Mouse (Mus musculus): ENCODE results near the gene Draxin. TPM values are rescaled to one million over a fixed set of nuclear protein-coding genes. Genes with fewer than 3 reads are reported as not detected.

Draxin gene
- total and polyA plus RNA-seq, 3 experiments, result 0.29 to 0.41 TPM; not detected in 1

- Histone ChIP-seq H3K9ac (ENCODE audit: low read depth, low read length) (no peak overlapping the region), H3K27ac (no peak overlapping the region), H3K4me3 (no peak overlapping the region), H3K79me2 (replicated peaks; ENCODE audit: control insufficient read depth, insufficient read depth, low read length) (no peaks in the 10 kb centered on the region), H3K36me3 (ENCODE audit: control insufficient read depth, insufficient read depth, low read length) (no peaks in the 10 kb centered on the region), H3K27me3 (ENCODE audit: control insufficient read depth, insufficient read depth, low read length) (no peaks in the 10 kb centered on the region), H3K4me1 (ENCODE audit: control insufficient read depth, insufficient read depth, low read length) (no peaks in the 10 kb centered on the region)
- intact Hi-C loops (cut with DNase I), result no loop called here
- WGBS, result 30% methylated on average over 7 of the region's 7 CpGs
- no peak for DNase-seq
- TF ChIP-seq POLR2A (IDR thresholded peaks at IDR 0.05; ENCODE audit: insufficient read depth, low read depth, low read length) (no peak), EP300 (IDR thresholded peaks at IDR 0.05; ENCODE audit: insufficient read depth, low read depth, low read length) (no peak), CTCF (IDR thresholded peaks at IDR 0.05) (no peak)
Observed at GRCm38 (mm10) chr4:148108565-148109100, 21.9 kb downstream of the Draxin start.

- no peaks in the 10 kb centered on the region for H3K36me3 ChIP-seq (ENCODE audit: control insufficient read depth, insufficient read depth, low read length)
- TF ChIP-seq POLR2A (IDR thresholded peaks at IDR 0.05; ENCODE audit: insufficient read depth, low read depth, low read length), result no peak
- TF ChIP-seq CTCF (IDR thresholded peaks at IDR 0.05), result no peak
- no peak for TF ChIP-seq EP300 (IDR thresholded peaks at IDR 0.05; ENCODE audit: insufficient read depth, low read depth, low read length)
- intact Hi-C loops (cut with DNase I), result no loop called here
- DNase-seq, result no peak
- H3K79me2 ChIP-seq (replicated peaks; ENCODE audit: control insufficient read depth, insufficient read depth, low read length), result no peaks in the 10 kb centered on the region
- H3K9ac ChIP-seq (ENCODE audit: low read depth, low read length), result no peak overlapping the region
- no peaks in the 10 kb centered on the region for H3K4me1 ChIP-seq (ENCODE audit: control insufficient read depth, insufficient read depth, low read length)
- no peaks in the 10 kb centered on the region for H3K27me3 ChIP-seq (ENCODE audit: control insufficient read depth, insufficient read depth, low read length)
- H3K4me3 ChIP-seq, result no peak overlapping the region
- no peak overlapping the region for H3K27ac ChIP-seq
- WGBS, result 40% methylated on average over 22 of the region's 22 CpGs
Observed at GRCm38 (mm10) chr4:148107621-148108291, 22.7 kb downstream of the Draxin start.

GRCm38 (mm10) chr4:148104146-148104545, 26.4 kb downstream of the Draxin start:
- Histone ChIP-seq H3K4me3 (no peak overlapping the region), H3K27me3 (ENCODE audit: control insufficient read depth, insufficient read depth, low read length) (no peaks in the 10 kb centered on the region), H3K36me3 (ENCODE audit: control insufficient read depth, insufficient read depth, low read length) (no peaks in the 10 kb centered on the region), H3K27ac (no peak overlapping the region), H3K79me2 (replicated peaks; ENCODE audit: control insufficient read depth, insufficient read depth, low read length) (no peaks in the 10 kb centered on the region), H3K4me1 (ENCODE audit: control insufficient read depth, insufficient read depth, low read length) (no peaks in the 10 kb centered on the region), H3K9ac (ENCODE audit: low read depth, low read length) (no peak overlapping the region)
- 81% methylated on average over 3 of the region's 3 CpGs for WGBS
- no peak for TF ChIP-seq POLR2A (IDR thresholded peaks at IDR 0.05; ENCODE audit: insufficient read depth, low read depth, low read length)
- no peak for TF ChIP-seq EP300 (IDR thresholded peaks at IDR 0.05; ENCODE audit: insufficient read depth, low read depth, low read length)
- no peak for TF ChIP-seq CTCF (IDR thresholded peaks at IDR 0.05)
- no peak for DNase-seq
- intact Hi-C loops (cut with DNase I), result no loop called here

GRCm38 (mm10) chr4:148101801-148102527, 28.5 kb downstream of the Draxin start:
- intact Hi-C loops (cut with DNase I), result no loop called here
- DNase-seq, result peak; percentile 62 to 69
- Histone ChIP-seq H3K9ac (ENCODE audit: low read depth, low read length) (peak overlapping the region; percentile 17), H3K27ac (no peak overlapping the region), H3K27me3 (ENCODE audit: control insufficient read depth, insufficient read depth, low read length) (no peaks in the 10 kb centered on the region), H3K79me2 (replicated peaks; ENCODE audit: control insufficient read depth, insufficient read depth, low read length) (no peaks in the 10 kb centered on the region), H3K4me1 (ENCODE audit: control insufficient read depth, insufficient read depth, low read length) (no peaks in the 10 kb centered on the region), H3K4me3 (peak overlapping the region; percentile 36; the same call in 1 of the 2 replicates), H3K36me3 (ENCODE audit: control insufficient read depth, insufficient read depth, low read length) (no peaks in the 10 kb centered on the region)
- WGBS, result 19% methylated on average over 29 of the region's 29 CpGs
- no peak for TF ChIP-seq EP300 (IDR thresholded peaks at IDR 0.05; ENCODE audit: insufficient read depth, low read depth, low read length)
- TF ChIP-seq CTCF (IDR thresholded peaks at IDR 0.05), result peak; percentile 78
- TF ChIP-seq POLR2A (IDR thresholded peaks at IDR 0.05; ENCODE audit: insufficient read depth, low read depth, low read length), result no peak

DNA sequence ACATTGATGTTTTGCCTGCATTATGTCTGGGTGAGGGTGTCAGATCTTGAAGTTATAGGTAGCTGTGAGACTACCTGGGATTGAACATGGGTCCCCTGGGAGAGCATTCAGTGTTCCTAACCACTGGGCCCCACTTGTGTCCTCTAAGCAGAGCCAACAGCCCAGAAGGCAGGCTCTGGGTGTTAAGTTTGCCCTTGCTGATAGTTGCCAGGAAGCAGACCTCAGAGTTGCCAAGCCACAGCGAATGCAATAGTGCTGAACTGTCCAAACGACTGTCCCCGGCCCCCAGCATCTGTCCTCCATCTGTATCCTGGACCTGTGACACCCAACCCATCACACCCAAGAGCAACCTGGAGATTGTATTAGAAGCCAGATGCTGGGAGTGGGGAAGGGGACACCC, 31.8 kb downstream of the Draxin start:
- Histone ChIP-seq H3K4me3 (no peak overlapping the region), H3K4me1 (ENCODE audit: control insufficient read depth, insufficient read depth, low read length) (no peaks in the 10 kb centered on the region), H3K9ac (ENCODE audit: low read depth, low read length) (no peak overlapping the region), H3K27ac (no peak overlapping the region), H3K36me3 (ENCODE audit: control insufficient read depth, insufficient read depth, low read length) (no peaks in the 10 kb centered on the region), H3K79me2 (replicated peaks; ENCODE audit: control insufficient read depth, insufficient read depth, low read length) (no peaks in the 10 kb centered on the region), H3K27me3 (ENCODE audit: control insufficient read depth, insufficient read depth, low read length) (no peaks in the 10 kb centered on the region)
- DNase-seq, result no peak
- WGBS, result 29% methylated on average over 3 of the region's 3 CpGs
- intact Hi-C loops (cut with DNase I), result no loop called here
- TF ChIP-seq CTCF (IDR thresholded peaks at IDR 0.05) (no peak), EP300 (IDR thresholded peaks at IDR 0.05; ENCODE audit: insufficient read depth, low read depth, low read length) (no peak), POLR2A (IDR thresholded peaks at IDR 0.05; ENCODE audit: insufficient read depth, low read depth, low read length) (no peak)

- intact Hi-C loops (cut with DNase I), result no loop called here
- WGBS, result 100% methylated on average over 2 of the region's 2 CpGs
- Histone ChIP-seq H3K4me3 (no peak overlapping the region), H3K27me3 (ENCODE audit: control insufficient read depth, insufficient read depth, low read length) (no peaks in the 10 kb centered on the region), H3K27ac (no peak overlapping the region), H3K4me1 (ENCODE audit: control insufficient read depth, insufficient read depth, low read length) (no peaks in the 10 kb centered on the region), H3K9ac (ENCODE audit: low read depth, low read length) (no peak overlapping the region), H3K79me2 (replicated peaks; ENCODE audit: control insufficient read depth, insufficient read depth, low read length) (no peaks in the 10 kb centered on the region), H3K36me3 (ENCODE audit: control insufficient read depth, insufficient read depth, low read length) (no peaks in the 10 kb centered on the region)
- TF ChIP-seq POLR2A (IDR thresholded peaks at IDR 0.05; ENCODE audit: insufficient read depth, low read depth, low read length), result no peak
- TF ChIP-seq CTCF (IDR thresholded peaks at IDR 0.05), result no peak
- TF ChIP-seq EP300 (IDR thresholded peaks at IDR 0.05; ENCODE audit: insufficient read depth, low read depth, low read length), result no peak
- no peak for DNase-seq
Observed at GRCm38 (mm10) chr4:148097936-148098335, 32.6 kb downstream of the Draxin start.
